In genomic region chr10:21910334-21910733, GRCm38 (mm10) we compare ENCODE assay signal across 37 mouse cellular contexts.
"Had no signal": no experiment of that assay in that cellular context is flagged by ENCODE, and none has a peak within 500 bp of the region (broad histone marks: within the 10 kb centered on the region; RNA-seq: fewer than 3 reads in every experiment).

No protein-coding gene starts in this region.

- H3K4me1 ChIP-seq: heart, embryonic 12.5 days; heart, embryonic 13.5 days; heart, embryonic 15.5 days; hindbrain, embryonic 12.5 days; intestine, embryonic 15.5 days had no signal

- H3K27ac ChIP-seq: heart, adult 2 months; heart, embryonic 10.5 days; heart, embryonic 13.5 days; heart, embryonic 15.5 days; hindbrain, embryonic 10.5 days; hindbrain, embryonic 12.5 days; hindbrain, embryonic 13.5 days; hindbrain, embryonic 14.5 days; hindbrain, embryonic 15.5 days; hindbrain, postnatal 0 days; intestine, embryonic 15.5 days; kidney, embryonic 15.5 days; kidney, postnatal 0 days; layer of hippocampus, adult 2 months had no signal

- DNase-seq: heart, adult 18-20 months; heart, adult 2 months; heart, postnatal 10 days; heart, postnatal 14 days; heart, postnatal 36 days; heart, postnatal 4 days; kidney, adult 11 months; kidney, adult 18-20 months; kidney, adult 2 months; kidney, adult 8-10 months; kidney, adult 9 months; kidney, postnatal 10 days; kidney, postnatal 14 days; kidney, postnatal 25 days; kidney, postnatal 36 days; kidney, postnatal 4 days; layer of hippocampus, adult 9-11 months; layer of hippocampus, postnatal 36 days had no signal

- H3K27me3 ChIP-seq: heart, embryonic 12.5 days; heart, embryonic 13.5 days; heart, embryonic 15.5 days; hindbrain, embryonic 12.5 days; hindbrain, embryonic 13.5 days; hindbrain, embryonic 15.5 days; intestine, embryonic 15.5 days; kidney, embryonic 15.5 days had no signal

- H3K9me3 ChIP-seq: heart, embryonic 10.5 days; heart, embryonic 12.5 days; heart, embryonic 13.5 days; heart, embryonic 15.5 days; hindbrain, embryonic 10.5 days; hindbrain, embryonic 12.5 days; hindbrain, embryonic 13.5 days; hindbrain, embryonic 15.5 days; intestine, embryonic 15.5 days; kidney, embryonic 15.5 days had no signal

- H3K9ac ChIP-seq: heart, embryonic 12.5 days; heart, embryonic 13.5 days; heart, embryonic 15.5 days; hindbrain, embryonic 12.5 days; hindbrain, embryonic 13.5 days; hindbrain, embryonic 14.5 days; hindbrain, embryonic 15.5 days; intestine, embryonic 15.5 days; kidney, embryonic 15.5 days had no signal

- H3K36me3 ChIP-seq: heart, embryonic 10.5 days; heart, embryonic 12.5 days; heart, embryonic 13.5 days; heart, embryonic 15.5 days; hindbrain, embryonic 10.5 days; hindbrain, embryonic 12.5 days; hindbrain, embryonic 13.5 days; hindbrain, embryonic 15.5 days; intestine, embryonic 15.5 days; kidney, embryonic 15.5 days had no signal

- ATAC-seq: hindbrain, embryonic 16.5 days; hindbrain, postnatal 0 days; inflammation-experienced regulatory T-cells, adult 6 months; intestine, embryonic 15.5 days; intestine, embryonic 16.5 days; intestine, postnatal 0 days had no signal

- H3K4me2 ChIP-seq: heart, embryonic 11.5 days; heart, embryonic 12.5 days; heart, embryonic 13.5 days; heart, embryonic 15.5 days; hindbrain, embryonic 12.5 days; hindbrain, embryonic 13.5 days; hindbrain, embryonic 14.5 days; hindbrain, embryonic 15.5 days; intestine, embryonic 15.5 days; kidney, embryonic 15.5 days had no signal

- H3K4me3 ChIP-seq: heart, adult 2 months; heart, embryonic 10.5 days; heart, embryonic 12.5 days; heart, embryonic 13.5 days; heart, embryonic 15.5 days; hindbrain, embryonic 10.5 days; hindbrain, embryonic 12.5 days; hindbrain, embryonic 13.5 days; hindbrain, embryonic 15.5 days; intestine, embryonic 15.5 days; kidney, embryonic 15.5 days; layer of hippocampus, adult 2 months had no signal
